Mouse (Mus musculus): ENCODE measurements around the gene Shc2.
A peak's percentile ranks its signal among the peaks of the same experiment; 100 is the strongest.

Shc2 gene

DNA sequence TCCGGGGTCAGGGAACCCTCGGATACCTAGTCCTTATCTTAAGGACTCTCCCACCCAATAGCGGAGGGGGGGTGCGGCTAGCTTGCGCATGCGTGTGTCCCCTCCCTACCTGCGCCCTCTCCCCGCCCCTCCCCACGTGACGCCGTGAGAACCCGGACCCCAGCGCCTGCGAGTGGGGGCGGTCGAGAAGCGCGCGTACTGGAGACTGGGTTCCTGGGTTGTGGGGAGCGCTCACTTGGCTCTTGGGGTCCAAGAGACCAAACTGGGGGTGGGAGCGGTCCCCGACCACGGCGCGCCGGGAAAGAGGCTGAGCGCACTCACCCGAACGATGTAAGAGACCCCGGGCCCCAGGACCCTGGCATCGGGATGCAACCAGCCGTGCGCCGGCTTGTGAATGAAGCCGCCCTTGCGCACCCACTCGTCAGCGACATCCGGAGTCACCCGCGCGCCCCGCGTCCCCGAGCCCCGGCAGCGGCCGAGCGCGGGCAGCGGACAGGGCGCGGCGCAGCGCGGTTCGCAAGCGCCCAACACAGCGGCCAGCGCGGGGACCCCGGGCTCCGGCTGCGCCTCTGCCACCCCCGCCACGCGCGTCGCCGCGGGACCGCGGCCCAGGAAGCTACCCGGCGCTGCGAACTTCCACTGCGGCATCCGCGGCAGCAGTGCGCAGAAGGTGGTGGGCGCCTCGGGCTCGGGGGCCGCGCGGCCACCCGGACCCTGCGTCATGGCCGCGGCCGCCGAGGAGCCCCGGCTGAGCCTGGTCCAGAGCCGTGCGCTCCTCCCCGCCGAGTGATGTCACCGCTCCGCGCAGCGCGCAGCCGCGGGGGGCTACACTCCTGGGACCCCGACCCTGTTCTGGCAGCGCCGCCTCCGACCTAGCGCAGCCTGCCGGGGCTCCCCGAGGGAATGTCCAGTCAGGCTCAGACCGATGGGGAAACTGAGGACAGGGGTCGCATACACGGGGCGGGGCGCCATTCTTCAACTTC lies at the start of gene Shc2:
Shc2 (minus strand) TSS at position 791 of the 983 bp plus-strand sequence.
- DNase-seq (ENCODE audit: low spot score) = no peak

DNA sequence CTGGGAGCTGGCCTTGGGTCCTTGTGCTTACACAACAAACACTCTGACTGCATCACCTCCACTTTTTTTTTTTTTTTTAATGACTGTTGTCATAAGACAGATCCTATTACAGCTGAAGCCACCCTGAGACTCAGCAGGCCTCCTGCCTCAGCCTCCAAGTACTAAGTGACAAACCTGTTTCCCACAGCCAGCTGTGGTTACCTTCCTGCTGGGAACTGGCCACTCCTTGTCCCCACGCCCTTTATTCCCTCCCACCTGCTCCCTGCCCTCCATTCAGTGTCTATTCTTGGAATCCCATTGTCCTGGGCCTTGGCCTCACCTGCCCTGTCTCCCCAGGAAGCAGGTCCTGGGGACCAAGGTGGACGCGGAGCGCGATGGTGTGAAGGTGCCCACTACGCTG lies 49.8 kb upstream of the Shc2 start:
- DNase-seq (ENCODE audit: low spot score) = no peak

DNA sequence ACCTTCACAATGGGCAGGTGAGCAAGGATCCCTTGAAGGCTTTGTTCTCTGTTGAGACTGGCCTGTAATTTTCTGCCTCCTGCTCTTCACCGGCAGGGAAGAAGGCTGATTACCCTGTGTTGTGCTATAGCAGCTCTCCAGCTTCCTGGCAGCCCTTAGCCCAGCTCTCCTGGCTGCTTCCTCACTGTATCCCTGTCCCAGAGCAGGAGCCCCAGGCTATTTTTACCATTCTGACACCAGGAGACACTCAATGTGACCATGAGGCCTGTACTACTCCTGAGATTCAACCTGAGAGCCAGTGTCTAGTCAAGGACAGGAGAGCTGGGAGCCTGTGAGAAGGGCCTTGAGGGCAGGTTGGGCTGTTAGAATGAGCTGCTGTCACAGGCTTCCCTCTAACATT lies 49.0 kb upstream of the Shc2 start:
- DNase-seq (ENCODE audit: low spot score) = no peak

DNA sequence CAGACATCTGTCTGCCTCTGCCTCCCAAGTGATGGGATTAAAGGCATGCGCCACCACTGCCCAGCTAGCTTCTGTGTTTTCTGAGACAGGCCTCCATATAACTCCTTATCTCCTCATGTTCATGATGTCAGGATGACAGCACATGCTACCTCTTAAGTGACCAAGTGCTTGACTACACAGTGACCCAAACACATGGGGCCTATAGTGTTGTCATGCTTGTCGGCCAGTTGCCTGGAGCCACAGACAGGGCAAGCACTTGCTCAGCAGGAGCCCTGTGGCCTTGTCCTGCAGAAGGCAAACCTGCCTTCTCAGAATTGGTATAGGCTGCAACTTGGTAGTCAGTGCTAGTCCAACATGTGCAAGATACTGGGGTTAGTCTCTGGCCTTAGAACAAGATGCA lies 48.5 kb upstream of the Shc2 start:
- no peak for DNase-seq (ENCODE audit: low spot score)

DNA sequence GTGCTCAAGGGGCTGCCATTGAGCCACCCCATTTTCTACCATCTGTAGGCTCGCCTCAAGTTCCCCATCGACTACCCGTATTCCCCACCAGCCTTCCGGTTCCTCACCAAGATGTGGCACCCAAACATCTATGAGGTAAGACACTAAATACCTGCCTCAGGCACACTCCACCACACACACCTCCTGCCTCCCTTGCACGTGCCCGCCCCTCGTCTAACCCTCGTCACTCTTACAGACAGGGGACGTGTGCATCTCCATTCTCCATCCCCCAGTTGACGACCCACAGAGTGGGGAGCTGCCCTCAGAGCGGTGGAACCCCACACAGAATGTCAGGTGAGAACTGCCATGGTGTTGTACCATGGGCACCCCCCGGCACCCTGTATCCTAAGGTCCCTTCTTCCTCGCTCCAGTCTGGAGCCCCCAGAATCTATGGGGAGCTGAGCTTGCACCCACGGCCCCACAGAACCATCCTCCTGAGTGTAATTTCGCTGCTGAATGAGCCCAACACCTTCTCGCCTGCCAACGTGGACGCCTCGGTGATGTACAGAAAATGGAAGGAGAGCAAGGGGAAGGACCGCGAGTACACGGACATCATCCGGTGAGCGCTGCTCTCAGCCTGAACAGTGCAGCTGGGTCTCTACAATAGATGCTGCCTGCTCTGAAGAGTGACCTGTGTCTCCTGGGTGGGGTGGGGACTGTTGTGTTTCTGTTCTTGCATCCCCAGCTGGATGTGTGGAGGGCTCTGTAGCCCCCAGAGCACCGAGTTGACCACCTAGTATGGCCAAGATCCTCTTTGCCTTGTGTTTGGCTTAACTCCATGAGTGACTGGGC lies 47.3 kb upstream of the Shc2 start:
- no peak for DNase-seq (ENCODE audit: low spot score)

DNA sequence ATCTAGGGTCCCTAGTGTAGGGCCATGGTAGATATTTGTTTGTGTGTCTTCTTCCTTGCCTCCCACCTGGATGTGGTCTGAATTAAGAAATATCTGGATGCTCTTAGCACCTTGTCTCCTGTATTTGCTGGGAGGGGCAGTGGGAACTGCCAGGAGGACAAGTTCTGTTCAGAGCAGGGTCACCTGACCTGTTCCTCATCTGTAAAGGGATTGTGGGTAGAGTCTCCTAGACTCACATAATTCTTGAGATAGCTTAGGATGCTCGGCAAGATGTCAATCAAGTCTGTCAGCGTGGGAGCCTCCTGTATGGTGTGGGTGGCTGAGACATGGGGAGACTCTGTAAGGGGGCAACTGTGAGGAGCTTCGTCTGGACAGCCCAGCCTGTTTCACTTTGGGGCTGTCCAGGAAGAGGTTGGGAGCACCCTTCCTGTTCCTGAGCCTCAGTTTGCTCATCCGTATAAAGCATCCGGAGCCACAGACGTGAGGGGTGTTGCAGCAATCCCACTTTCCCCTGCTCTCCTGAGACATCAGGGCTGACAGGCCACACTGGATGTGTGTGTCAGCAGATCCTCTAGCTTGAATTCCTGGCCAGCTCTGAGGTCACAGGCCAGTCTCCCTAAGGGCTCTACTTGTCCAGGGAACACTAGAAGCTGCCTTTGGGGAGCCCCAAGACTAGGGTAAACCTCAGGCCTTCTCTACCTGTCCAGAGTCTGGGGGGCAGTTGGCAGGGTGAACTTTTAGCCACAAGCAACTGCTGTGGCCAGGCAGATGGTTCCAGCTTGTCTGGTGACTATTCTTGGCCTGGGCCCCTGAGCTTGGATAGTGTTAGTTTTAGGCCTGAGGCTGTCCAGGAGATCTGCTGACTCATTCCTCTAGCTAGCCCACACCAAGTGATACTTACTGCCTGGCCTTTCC lies 46.3 kb upstream of the Shc2 start:
- peak; percentile 78 for DNase-seq (ENCODE audit: low spot score)

DNA sequence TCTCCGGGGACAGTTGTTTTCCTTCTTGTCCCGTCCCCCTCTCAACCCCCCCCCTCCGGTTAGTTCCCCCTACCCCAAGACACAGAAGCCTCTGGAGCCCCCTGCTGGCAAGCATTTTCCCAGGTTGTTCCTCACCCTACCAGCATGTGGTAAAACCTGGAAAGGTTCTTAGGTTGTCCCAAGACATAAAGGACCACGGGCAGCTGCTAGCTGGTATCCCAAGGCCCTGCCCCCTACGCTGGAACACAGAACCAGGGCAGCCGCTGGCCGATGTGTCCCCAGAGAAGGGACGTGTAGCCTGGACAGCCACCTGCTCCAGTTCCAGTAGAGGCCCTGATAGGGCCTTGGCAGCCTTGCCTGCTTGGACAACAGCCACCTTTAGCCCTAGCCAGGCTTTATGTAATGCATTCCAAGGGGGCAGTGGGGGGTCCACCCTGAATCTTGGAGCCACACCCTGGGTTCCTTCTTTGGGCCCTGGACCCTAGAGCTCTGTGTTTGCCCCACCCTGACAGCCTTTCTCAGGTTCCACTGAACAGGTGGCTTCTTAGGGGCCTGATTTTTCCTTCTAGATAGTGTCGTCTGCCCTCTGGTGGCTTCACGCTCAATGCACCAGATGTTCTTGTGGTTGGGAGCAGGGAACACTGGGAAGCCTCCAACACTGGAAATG lies 45.3 kb upstream of the Shc2 start:
- DNase-seq (ENCODE audit: low spot score) = peak; percentile 81

DNA sequence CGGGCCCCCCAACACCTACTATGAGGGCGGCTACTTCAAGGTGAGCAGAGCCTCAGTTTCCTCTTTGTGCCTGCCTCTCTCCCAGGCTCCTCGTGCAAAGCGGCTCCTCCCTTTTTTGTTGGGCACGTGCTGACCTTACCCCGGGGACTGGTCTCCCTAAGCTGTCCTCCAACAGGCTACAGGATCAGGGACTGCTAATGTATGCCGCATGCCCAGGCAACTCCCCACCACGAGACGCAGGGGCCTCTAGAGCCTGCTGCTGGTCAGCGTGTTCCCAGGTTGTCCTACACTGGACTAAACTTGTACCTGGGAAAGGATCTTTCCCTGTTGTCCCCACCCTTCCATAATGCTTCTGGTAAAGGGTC lies 44.8 kb upstream of the Shc2 start:
- no peak for DNase-seq (ENCODE audit: low spot score)

DNA sequence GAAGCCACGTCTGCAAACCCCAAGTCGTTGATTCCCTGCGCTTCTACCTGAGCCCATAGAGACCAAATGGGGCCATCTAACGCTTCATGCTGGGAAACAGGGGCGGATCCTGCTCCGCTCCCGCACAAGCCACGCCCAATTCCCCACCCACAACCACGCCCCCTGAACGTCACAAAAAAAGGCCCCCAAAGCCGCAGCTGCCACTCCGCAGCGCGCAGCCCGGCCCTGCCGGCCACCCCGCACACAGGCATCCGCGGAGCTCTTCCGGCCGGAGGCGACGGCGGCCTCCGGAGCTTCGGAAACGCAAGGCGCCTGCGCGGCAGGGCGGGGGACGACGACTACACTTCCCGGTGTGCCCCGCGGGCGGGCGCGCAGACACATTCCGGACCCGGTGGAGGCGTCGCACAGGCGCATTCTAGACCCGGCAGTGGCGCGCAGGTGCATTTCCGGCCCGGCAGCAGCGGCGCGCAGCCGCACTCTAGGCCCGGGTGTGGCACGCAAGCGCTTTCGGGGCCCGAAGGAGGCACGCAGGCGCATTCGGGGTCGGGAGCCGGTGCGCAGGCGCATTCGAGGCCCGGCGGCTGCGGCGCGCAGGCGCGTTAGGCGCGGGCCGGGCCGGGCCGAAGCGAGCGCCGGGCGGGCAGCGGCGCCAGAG lies 44.0 kb upstream of the Shc2 start, which contains the start of gene Cdc34:
Cdc34 (plus strand) TSS at position 605 of the 655 bp plus-strand sequence.
- peak; percentile 98 for DNase-seq (ENCODE audit: low spot score)

DNA sequence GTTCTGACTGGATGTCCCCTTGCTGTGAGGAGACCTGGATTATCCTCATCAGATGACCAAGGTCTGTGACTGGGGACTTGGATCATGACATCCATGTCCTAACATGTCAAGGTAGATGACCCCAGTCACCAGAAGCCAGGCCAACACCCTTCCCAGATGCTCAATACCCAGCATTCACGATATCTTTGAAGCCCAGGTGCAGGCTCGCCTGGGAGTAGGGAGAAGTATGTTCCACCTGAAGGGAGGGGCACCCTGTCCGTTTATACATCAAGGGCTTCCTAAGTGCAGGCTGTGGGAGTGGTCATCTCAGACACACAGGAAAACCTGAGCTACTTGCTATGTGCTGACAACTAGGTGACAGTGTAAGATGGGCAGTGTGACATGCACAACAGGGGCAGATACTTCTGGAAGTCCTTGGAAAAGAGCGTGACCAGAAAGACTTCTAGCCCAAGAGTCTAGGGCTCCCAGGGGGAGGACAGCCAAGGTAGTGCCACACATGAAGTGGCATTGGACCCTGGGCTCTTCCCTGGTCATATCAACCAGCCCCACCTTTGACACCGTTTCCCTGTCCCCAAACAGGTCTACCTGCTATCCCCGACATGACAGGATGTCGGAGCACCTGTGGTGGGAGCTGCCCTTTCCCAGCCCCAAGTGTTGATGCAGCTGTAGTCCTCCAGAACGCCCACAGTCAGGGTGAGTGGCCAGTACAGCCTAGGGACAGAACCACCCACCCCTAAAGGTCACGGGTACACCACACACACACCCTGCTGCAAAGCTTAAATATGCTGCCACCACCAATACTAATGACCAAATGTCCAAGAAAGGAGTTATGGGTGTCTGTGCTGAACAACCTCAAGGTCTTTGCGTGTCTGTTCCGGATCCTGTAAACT lies 43.1 kb upstream of the Shc2 start:
- no peak for DNase-seq (ENCODE audit: low spot score)

DNA sequence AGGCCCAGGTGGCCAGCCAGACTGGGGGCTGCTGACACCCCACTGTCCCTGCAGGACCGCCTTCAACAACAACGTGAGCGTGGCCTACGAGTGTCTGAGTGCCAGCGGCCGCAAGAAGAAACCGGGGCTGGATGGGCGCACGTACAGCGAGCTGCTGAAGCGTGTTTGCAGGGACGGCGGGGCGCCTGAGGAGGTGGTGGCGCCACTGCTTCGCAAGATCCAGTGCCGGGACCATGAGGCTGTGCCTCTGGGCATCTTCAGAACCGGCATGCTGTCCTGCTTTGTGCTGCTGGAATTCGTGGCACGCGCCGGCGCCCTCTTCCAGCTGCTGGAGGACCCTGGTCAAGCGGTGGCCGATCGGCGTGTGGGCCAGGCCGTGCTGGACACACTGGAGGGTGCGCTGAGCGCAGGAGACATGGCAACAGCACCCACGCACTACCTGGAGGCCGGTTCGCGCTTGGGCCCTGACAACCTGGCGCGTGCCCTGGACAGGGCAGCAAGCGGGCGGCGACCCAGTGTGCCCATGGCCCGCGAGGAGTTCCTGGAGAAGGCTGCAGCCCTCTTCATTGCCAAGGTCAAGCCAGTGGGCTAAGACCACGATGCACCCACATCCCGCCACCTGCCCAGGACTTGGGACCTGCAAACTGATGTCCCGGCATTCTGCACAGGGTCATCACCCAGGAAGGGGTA lies 37.8 kb upstream of the Shc2 start:
- DNase-seq (ENCODE audit: low spot score) = no peak

DNA sequence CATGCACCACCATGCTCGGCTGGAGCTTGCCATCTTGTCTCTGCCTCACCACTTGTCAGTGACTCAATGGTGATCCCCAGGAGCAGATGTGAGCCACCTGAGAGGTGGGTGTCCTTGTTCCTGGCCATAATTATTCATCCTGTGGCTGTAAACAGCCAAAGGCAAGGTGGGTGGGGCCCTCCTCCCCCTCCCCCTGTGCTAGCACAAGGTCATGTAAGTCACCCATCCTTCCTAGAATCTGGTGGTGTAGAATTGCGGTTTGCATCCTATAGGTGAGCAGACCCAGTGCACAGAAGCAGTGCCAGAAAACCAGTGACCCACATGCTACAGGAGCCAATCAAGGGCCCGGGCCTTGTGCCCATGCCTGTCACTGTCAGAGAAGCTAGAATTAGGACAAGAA lies 35.3 kb upstream of the Shc2 start:
- DNase-seq (ENCODE audit: low spot score) = no peak

DNA sequence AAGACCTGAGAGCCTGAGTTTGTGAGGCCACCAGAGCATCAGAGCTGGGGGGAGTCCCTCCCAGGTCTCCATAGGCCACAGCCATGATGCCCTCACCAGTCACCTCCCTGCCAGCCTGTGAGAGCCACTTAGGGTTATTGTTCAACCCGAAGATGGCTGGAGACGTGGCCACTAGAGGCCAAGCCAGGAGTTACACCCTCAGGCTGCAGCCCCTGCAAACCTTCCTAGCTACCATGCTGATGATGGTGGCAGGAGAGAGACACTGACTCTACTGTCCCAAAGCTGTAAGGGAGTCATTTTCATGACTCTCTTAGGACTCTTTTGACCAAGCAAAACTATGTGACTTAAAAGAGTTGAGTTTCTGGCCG lies 34.4 kb upstream of the Shc2 start:
- DNase-seq (ENCODE audit: low spot score) = no peak

DNA sequence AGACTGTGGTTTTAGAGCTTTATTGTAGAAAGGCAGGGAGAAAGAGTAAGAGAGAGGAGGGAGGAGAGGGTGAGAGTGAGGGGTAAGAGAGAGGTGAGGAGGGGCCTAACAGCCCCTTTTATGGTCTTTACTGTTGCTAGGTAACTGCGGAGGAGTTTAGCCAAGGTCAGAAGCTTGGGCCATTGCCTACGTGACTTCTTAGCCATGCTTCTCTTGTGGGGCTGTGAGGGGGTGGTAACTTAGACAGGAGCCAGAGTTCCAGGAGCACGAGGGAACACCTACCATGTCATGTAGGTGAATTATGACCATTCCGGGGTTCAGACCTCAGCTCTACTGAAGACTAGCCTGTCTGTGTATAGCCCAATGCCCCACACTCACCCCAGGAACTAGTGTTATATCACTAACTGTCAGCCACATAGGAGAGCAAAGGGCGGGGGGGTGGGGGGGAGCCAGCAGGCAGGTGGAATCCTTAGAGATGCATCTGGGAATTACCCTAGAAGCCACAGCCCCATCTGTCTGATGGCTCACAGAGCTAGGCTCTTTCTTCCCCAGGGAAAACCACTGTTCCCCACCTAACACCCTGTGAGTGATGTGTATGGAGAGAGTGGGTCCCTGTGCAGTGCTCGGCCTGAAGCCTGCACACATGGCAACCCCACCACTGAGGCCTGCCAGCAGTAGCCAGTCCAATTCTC lies 33.8 kb upstream of the Shc2 start:
- no peak for DNase-seq (ENCODE audit: low spot score)

DNA sequence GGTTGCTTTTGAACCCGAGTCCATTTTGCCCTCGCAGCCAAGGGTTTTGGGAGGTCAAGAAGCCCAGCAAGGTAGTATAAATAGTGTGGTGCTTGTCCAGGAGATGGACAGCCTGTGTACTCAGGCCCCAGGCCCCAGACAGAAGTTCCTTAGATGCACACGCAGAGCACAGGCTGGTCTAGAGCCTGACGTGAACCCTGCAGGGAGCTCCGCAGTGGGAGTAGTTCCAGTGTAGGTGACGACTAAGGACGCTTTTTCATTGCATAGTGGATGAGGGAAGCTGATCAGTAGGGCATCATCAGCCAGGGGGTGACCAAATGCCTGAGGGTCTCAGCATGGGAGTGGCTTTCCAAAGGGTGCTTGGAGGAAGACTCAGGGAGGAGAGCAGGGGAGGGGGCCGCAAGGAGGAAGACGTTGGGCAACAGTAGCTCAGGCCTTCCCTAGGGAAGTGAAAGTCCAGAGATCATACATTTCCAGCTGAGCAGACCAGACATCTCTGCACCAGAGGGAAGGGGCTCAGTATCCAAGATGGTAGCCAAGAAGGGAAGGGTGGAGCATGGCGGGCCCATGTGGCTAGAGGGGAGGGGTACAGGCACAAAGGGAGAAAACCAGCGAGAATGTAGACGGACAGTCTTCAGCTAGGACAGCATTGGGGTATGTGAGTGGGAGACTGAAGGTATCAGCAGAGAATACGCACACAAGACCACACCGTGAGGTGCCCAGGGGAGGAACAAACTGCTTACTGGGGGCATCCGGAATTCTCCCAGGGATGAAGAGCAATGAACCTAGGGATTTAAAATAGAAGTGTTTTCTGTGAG lies 32.6 kb upstream of the Shc2 start:
- DNase-seq (ENCODE audit: low spot score) = no peak

DNA sequence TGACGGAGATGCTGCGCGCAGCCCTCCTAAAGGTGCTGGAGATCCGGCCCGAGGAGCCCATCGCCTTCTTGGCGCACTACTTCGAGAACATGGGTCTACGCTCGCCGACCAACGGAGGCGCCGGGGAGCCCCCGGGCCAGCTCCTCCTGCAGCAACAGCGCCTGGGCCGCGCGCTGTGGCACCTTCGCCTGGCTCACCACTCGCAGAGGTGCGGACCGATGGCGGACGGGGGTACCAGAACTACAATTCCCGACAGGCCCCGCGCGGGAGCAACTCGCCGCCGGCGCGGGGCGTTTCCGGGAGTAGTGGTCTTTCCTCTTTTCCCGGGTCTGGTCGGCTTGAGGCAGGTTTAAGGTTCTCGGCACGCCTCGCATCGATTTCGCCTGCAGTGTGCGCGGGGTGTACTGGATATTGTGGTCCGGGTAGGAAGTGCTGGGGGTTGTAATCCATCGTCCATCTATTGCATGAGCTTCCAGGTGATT lies 31.9 kb upstream of the Shc2 start:
- peak; percentile 53 for DNase-seq (ENCODE audit: low spot score)

DNA sequence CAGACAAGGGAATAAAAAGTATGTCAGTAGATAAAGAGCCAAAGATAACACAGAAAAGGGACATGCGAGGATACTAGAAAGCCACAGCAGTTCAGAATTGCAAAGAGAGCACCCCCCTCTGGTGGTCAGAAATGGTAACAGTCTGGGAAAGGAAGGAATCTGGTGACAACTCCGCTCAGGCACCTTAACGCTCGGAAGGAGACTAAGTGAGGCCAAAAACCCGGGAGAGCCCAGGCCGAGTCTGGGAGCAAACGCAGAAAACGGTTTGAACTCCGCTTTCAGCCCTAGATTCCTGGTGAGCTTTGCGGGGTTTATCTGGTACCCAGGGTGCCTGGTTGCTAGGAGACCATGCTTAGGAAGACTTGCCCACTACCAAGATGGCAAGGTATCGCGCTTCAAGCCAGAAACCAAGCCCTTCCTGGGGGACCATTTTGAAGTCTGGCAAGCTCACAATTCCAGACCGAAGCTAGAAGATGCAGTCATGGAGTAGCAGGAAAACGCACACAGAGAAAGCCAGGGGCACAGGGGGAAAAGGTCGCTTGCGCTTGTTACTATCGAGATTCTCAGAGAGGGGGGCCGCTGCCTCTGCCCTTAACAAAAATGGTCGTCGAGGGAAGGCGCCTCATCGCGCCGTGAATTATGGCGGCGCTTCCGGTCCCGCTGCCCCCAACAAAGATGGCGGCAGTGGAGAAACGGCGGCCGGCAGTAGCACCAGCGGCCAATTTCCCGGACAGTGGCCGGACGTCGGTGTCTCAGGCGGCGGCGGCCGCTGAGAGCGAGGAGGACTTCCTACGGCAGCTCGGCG lies 31.3 kb upstream of the Shc2 start, which contains the start of gene Tpgs1:
Tpgs1 (plus strand) TSS at position 599 of the 805 bp plus-strand sequence.
- DNase-seq (ENCODE audit: low spot score) = peak; percentile 94

All from adipocyte (in vitro differentiated cells).